Mouse (Mus musculus): ENCODE data around the gene Adrb1. TPM values are rescaled to one million over a fixed set of nuclear protein-coding genes. Genes with fewer than 3 reads are reported as not detected.

Adrb1 gene
- polyA plus RNA-seq, 1 experiment = 0.60 TPM

DNA sequence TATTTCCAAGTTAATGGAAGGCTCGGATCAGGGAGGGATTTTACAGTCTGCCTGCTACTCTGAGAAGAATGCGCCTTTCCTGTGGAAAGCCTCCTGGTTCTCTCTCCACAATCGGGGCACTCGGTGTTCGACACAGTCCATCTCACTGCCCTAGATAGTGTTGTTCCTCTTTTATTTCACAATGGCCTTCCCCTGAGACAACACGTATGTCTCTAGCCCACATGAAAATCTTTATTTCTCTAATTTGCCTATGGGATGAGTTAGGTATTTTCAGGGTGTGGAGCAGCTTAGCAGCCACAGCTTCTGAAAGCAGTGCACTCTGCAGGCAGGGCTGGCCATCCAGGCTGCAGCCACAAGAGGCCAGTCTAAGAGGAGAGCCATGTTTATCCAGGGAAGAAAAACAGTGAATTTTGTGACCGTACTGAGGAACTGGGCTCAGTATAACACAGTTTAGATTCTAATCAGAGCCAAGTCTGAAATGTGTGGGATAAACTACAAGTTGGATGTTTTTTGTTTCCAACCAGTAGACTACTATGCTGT lies 12.1 kb downstream of the Adrb1 start:
- no peak for TF ChIP-seq CEBPB (IDR thresholded peaks at IDR 0.05; ENCODE audit: insufficient read depth, poor library complexity, severe bottlenecking)
- no peak for TF ChIP-seq MAX (IDR thresholded peaks at IDR 0.05; ENCODE audit: low read depth)
- no peak for TF ChIP-seq TCF3 (IDR thresholded peaks at IDR 0.05; ENCODE audit: insufficient read length, low read depth)
- TF ChIP-seq POLR2A (IDR thresholded peaks at IDR 0.05; ENCODE audit: insufficient read length, low read depth) = no peak
- H3K36me3 ChIP-seq (ENCODE audit: control insufficient read depth, insufficient read depth) = no peaks in the 10 kb centered on the region

GRCm38 (mm10) chr19:56735747-56736146 lies 13.7 kb downstream of the Adrb1 start:
- TF ChIP-seq MAX (IDR thresholded peaks at IDR 0.05; ENCODE audit: low read depth) = no peak
- TF ChIP-seq MYOD1 (IDR thresholded peaks at IDR 0.05; ENCODE audit: control insufficient read depth in 1 of 3, insufficient read length in 2 of 3, low read depth in 2 of 3) = no peak
- no peak for TF ChIP-seq USF1 (IDR thresholded peaks at IDR 0.05; ENCODE audit: low read depth)
- no peak for TF ChIP-seq TCF12 (IDR thresholded peaks at IDR 0.05; ENCODE audit: insufficient read depth, poor library complexity, severe bottlenecking)
- TF ChIP-seq POLR2A (IDR thresholded peaks at IDR 0.05; ENCODE audit: insufficient read length, low read depth) = no peak
- no peak for TF ChIP-seq MYOG (IDR thresholded peaks at IDR 0.05; ENCODE audit: control insufficient read depth in 1 of 3, insufficient read depth in 1 of 3, insufficient read length in 2 of 3, low read depth in 2 of 3)
- no peak for TF ChIP-seq CEBPB (IDR thresholded peaks at IDR 0.05; ENCODE audit: insufficient read depth, poor library complexity, severe bottlenecking)
- TF ChIP-seq POLR2AphosphoS2 (IDR thresholded peaks at IDR 0.05; ENCODE audit: insufficient read length, low read depth) = no peak
- no peak for TF ChIP-seq SRF (IDR thresholded peaks at IDR 0.05; ENCODE audit: control insufficient read depth, insufficient read length, low read depth)
- no peak for TF ChIP-seq E2F4 (IDR thresholded peaks at IDR 0.05; ENCODE audit: insufficient read depth)
- TF ChIP-seq REST (IDR thresholded peaks at IDR 0.05; ENCODE audit: insufficient read depth, insufficient read length) = no peak
- no peak for TF ChIP-seq TCF3 (IDR thresholded peaks at IDR 0.05; ENCODE audit: insufficient read length, low read depth)
- no peaks in the 10 kb centered on the region for H3K36me3 ChIP-seq (ENCODE audit: control insufficient read depth, insufficient read depth)
- H3ac ChIP-seq (ENCODE audit: control insufficient read depth, insufficient read length) = no peak overlapping the region

More for the DNA sequence above, 12.1 kb downstream of the Adrb1 start:
- Histone ChIP-seq H3K79me2 (ENCODE audit: control insufficient read depth, insufficient read depth) (no peaks in the 10 kb centered on the region), H3K4me3 (no peak overlapping the region), H3K4me2 (ENCODE audit: low read depth) (no peak overlapping the region), H3K27me3 (ENCODE audit: control insufficient read depth, insufficient read depth, insufficient read length) (no peaks in the 10 kb centered on the region), H3ac (ENCODE audit: control insufficient read depth, insufficient read length) (no peak overlapping the region)

DNA sequence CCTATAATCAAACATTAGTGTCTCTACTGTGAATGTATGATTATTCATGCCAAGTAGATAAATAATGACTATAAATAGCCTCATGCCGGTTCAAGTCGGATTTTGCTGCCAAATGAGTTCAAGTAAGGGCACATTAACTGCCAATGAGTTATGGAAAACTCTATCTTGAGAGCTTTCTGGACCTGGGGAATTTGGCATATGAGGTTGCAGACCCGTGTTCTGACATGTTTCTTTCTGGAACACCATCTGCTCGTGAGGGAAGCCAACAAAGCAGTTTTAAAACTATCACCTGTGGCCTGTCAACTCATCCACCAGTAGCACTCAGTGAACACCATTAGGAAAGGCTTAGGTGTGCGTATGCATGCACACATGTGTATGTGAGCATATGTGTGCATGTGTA lies 14.3 kb downstream of the Adrb1 start:
- Histone ChIP-seq H3K4me3 (no peak overlapping the region), H3K36me3 (ENCODE audit: control insufficient read depth, insufficient read depth) (no peaks in the 10 kb centered on the region), H3K79me2 (ENCODE audit: control insufficient read depth, insufficient read depth) (no peaks in the 10 kb centered on the region), H3ac (ENCODE audit: control insufficient read depth, insufficient read length) (no peak overlapping the region), H3K27me3 (ENCODE audit: control insufficient read depth, insufficient read depth, insufficient read length) (no peaks in the 10 kb centered on the region), H3K4me2 (ENCODE audit: low read depth) (no peak overlapping the region)
- no peak for TF ChIP-seq POLR2A (IDR thresholded peaks at IDR 0.05; ENCODE audit: insufficient read length, low read depth)
- no peak for TF ChIP-seq MAX (IDR thresholded peaks at IDR 0.05; ENCODE audit: low read depth)
- no peak for TF ChIP-seq POLR2AphosphoS2 (IDR thresholded peaks at IDR 0.05; ENCODE audit: insufficient read length, low read depth)
- no peak for TF ChIP-seq USF1 (IDR thresholded peaks at IDR 0.05; ENCODE audit: low read depth)
- no peak for TF ChIP-seq CEBPB (IDR thresholded peaks at IDR 0.05; ENCODE audit: insufficient read depth, poor library complexity, severe bottlenecking)
- TF ChIP-seq SRF (IDR thresholded peaks at IDR 0.05; ENCODE audit: control insufficient read depth, insufficient read length, low read depth) = no peak
- TF ChIP-seq MYOG (IDR thresholded peaks at IDR 0.05; ENCODE audit: control insufficient read depth in 1 of 3, insufficient read depth in 1 of 3, insufficient read length in 2 of 3, low read depth in 2 of 3) = no peak
- TF ChIP-seq MYOD1 (IDR thresholded peaks at IDR 0.05; ENCODE audit: control insufficient read depth in 1 of 3, insufficient read length in 2 of 3, low read depth in 2 of 3) = no peak
- TF ChIP-seq E2F4 (IDR thresholded peaks at IDR 0.05; ENCODE audit: insufficient read depth) = no peak
- TF ChIP-seq TCF12 (IDR thresholded peaks at IDR 0.05; ENCODE audit: insufficient read depth, poor library complexity, severe bottlenecking) = no peak
- no peak for TF ChIP-seq TCF3 (IDR thresholded peaks at IDR 0.05; ENCODE audit: insufficient read length, low read depth)
- no peak for TF ChIP-seq REST (IDR thresholded peaks at IDR 0.05; ENCODE audit: insufficient read depth, insufficient read length)

More at GRCm38 (mm10) chr19:56735747-56736146, 13.7 kb downstream of the Adrb1 start:
- Histone ChIP-seq H3K79me2 (ENCODE audit: control insufficient read depth, insufficient read depth) (no peaks in the 10 kb centered on the region), H3K27me3 (ENCODE audit: control insufficient read depth, insufficient read depth, insufficient read length) (no peaks in the 10 kb centered on the region), H3K4me2 (ENCODE audit: low read depth) (no peak overlapping the region), H3K4me3 (no peak overlapping the region)

DNA sequence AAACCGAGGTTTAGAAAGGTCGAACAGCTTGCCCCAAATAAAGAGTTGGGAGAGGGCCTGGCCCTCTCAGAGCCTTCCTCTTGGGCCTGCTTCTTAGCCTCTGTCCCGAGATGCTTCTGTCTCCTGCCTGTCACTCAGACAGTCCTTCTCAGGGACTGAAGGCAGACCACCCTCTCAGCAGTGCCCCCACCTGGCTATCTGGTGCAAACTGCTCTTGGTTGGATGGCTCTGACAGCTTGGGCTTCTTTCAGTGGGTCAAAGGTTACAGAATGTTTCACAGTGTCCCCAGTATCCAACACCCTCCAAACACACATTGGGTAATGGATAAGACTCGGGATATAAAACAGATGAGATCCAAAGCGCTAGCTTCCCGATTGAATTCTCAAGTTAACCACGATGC lies 23.1 kb downstream of the Adrb1 start:
- no peak overlapping the region for H3K4me3 ChIP-seq
- H3K27me3 ChIP-seq (ENCODE audit: control insufficient read depth, insufficient read depth, insufficient read length) = no peaks in the 10 kb centered on the region
- no peaks in the 10 kb centered on the region for H3K36me3 ChIP-seq (ENCODE audit: control insufficient read depth, insufficient read depth)
- H3K4me2 ChIP-seq (ENCODE audit: low read depth) = no peak overlapping the region
- H3K79me2 ChIP-seq (ENCODE audit: control insufficient read depth, insufficient read depth) = no peaks in the 10 kb centered on the region
- H3ac ChIP-seq (ENCODE audit: control insufficient read depth, insufficient read length) = no peak overlapping the region
- TF ChIP-seq USF1 (IDR thresholded peaks at IDR 0.05; ENCODE audit: low read depth) = no peak
- no peak for TF ChIP-seq POLR2AphosphoS2 (IDR thresholded peaks at IDR 0.05; ENCODE audit: insufficient read length, low read depth)
- TF ChIP-seq MYOD1 (IDR thresholded peaks at IDR 0.05; ENCODE audit: control insufficient read depth in 1 of 3, insufficient read length in 2 of 3, low read depth in 2 of 3) = no peak
- no peak for TF ChIP-seq POLR2A (IDR thresholded peaks at IDR 0.05; ENCODE audit: insufficient read length, low read depth)
- TF ChIP-seq E2F4 (IDR thresholded peaks at IDR 0.05; ENCODE audit: insufficient read depth) = no peak
- TF ChIP-seq REST (IDR thresholded peaks at IDR 0.05; ENCODE audit: insufficient read depth, insufficient read length) = no peak
- no peak for TF ChIP-seq MAX (IDR thresholded peaks at IDR 0.05; ENCODE audit: low read depth)
- no peak for TF ChIP-seq MYOG (IDR thresholded peaks at IDR 0.05; ENCODE audit: control insufficient read depth in 1 of 3, insufficient read depth in 1 of 3, insufficient read length in 2 of 3, low read depth in 2 of 3)
- no peak for TF ChIP-seq TCF3 (IDR thresholded peaks at IDR 0.05; ENCODE audit: insufficient read length, low read depth)
- no peak for TF ChIP-seq TCF12 (IDR thresholded peaks at IDR 0.05; ENCODE audit: insufficient read depth, poor library complexity, severe bottlenecking)

GRCm38 (mm10) chr19:56745528-56745927 lies 23.5 kb downstream of the Adrb1 start:
- Histone ChIP-seq H3K36me3 (ENCODE audit: control insufficient read depth, insufficient read depth) (no peaks in the 10 kb centered on the region), H3K4me2 (ENCODE audit: low read depth) (no peak overlapping the region), H3ac (ENCODE audit: control insufficient read depth, insufficient read length) (no peak overlapping the region), H3K27me3 (ENCODE audit: control insufficient read depth, insufficient read depth, insufficient read length) (no peaks in the 10 kb centered on the region), H3K4me3 (no peak overlapping the region), H3K79me2 (ENCODE audit: control insufficient read depth, insufficient read depth) (no peaks in the 10 kb centered on the region)
- TF ChIP-seq POLR2A (IDR thresholded peaks at IDR 0.05; ENCODE audit: insufficient read length, low read depth) (no peak), CEBPB (IDR thresholded peaks at IDR 0.05; ENCODE audit: insufficient read depth, poor library complexity, severe bottlenecking) (no peak), TCF12 (IDR thresholded peaks at IDR 0.05; ENCODE audit: insufficient read depth, poor library complexity, severe bottlenecking) (no peak), MYOD1 (IDR thresholded peaks at IDR 0.05; ENCODE audit: control insufficient read depth in 1 of 3, insufficient read length in 2 of 3, low read depth in 2 of 3) (no peak), MAX (IDR thresholded peaks at IDR 0.05; ENCODE audit: low read depth) (no peak), USF1 (IDR thresholded peaks at IDR 0.05; ENCODE audit: low read depth) (no peak), REST (IDR thresholded peaks at IDR 0.05; ENCODE audit: insufficient read depth, insufficient read length) (no peak), E2F4 (IDR thresholded peaks at IDR 0.05; ENCODE audit: insufficient read depth) (no peak), SRF (IDR thresholded peaks at IDR 0.05; ENCODE audit: control insufficient read depth, insufficient read length, low read depth) (no peak), POLR2AphosphoS2 (IDR thresholded peaks at IDR 0.05; ENCODE audit: insufficient read length, low read depth) (no peak), MYOG (IDR thresholded peaks at IDR 0.05; ENCODE audit: control insufficient read depth in 1 of 3, insufficient read depth in 1 of 3, insufficient read length in 2 of 3, low read depth in 2 of 3) (no peak), TCF3 (IDR thresholded peaks at IDR 0.05; ENCODE audit: insufficient read length, low read depth) (no peak)

Data from myocyte (in vitro differentiated cells).